Comparison of ENCODE assay signal across 9 mouse cellular contexts in genomic region chr7:62376510-62377304, GRCm38 (mm10). TPM values are rescaled to one million over a fixed set of nuclear protein-coding genes. Genes with fewer than 3 reads are reported as not detected.
DNase-seq lines count a peak whose midpoint lies in the region; ATAC-seq and TF ChIP-seq lines count a peak whose summit lies in the region.
"Had no signal": no experiment of that assay in that cellular context is flagged by ENCODE, and none has a peak within 500 bp of the region (broad histone marks: within the 10 kb centered on the region; RNA-seq: fewer than 3 reads in every experiment).

Gene Magel2 (plus strand): TSS chr7:62377010.

- peaks cover 27% of the 10 kb centered on the region for H3K9me3 ChIP-seq in kidney, embryonic 16.5 days (ENCODE audit: low read length)
- H3K9me3 ChIP-seq in forebrain, embryonic 11.5 days (ENCODE audit: control insufficient read depth, low read length): no peaks in the 10 kb centered on the region; the same call in 1 of the 2 replicates
- H3K9me3 ChIP-seq in limb, embryonic 14.5 days (ENCODE audit: control insufficient read depth, low read length): peaks cover 7% of the 10 kb centered on the region; the same call in 1 of the 2 replicates

- peak within 1 kb of the TSS; percentile 49 for H3K4me3 ChIP-seq in kidney, embryonic 16.5 days (ENCODE audit: low read length)
- H3K4me3 ChIP-seq in kidney, adult 2 months (ENCODE audit: insufficient read depth, low read depth, low read length): no peak within 1 kb of the TSS
- peak within 1 kb of the TSS; percentile 43 for H3K4me3 ChIP-seq in forebrain, embryonic 11.5 days (ENCODE audit: low read depth, low read length)
- peak within 1 kb of the TSS; percentile 50 for H3K4me3 ChIP-seq in limb, embryonic 14.5 days (replicated peaks; ENCODE audit: low read length)

- no peaks in the 10 kb centered on the region for H3K36me3 ChIP-seq in kidney, embryonic 16.5 days (ENCODE audit: insufficient read depth, low read length)
- H3K36me3 ChIP-seq in kidney, adult 2 months (ENCODE audit: control insufficient read depth, insufficient read depth, low read length): no peaks in the 10 kb centered on the region
- no peaks in the 10 kb centered on the region for H3K36me3 ChIP-seq in forebrain, embryonic 11.5 days (ENCODE audit: control insufficient read depth, insufficient read depth, low read length)
- no peaks in the 10 kb centered on the region for H3K36me3 ChIP-seq in limb, embryonic 14.5 days (ENCODE audit: control insufficient read depth, insufficient read depth, low read length)

- H3K4me2 ChIP-seq in kidney, embryonic 16.5 days (replicated peaks; ENCODE audit: low read depth, low read length): peak within 1 kb of the TSS; percentile 59
- peak within 1 kb of the TSS; percentile 68 for H3K4me2 ChIP-seq in forebrain, embryonic 11.5 days (ENCODE audit: low read depth, low read length, severe bottlenecking)
- peak within 1 kb of the TSS; percentile 57 for H3K4me2 ChIP-seq in limb, embryonic 14.5 days (replicated peaks; ENCODE audit: low read depth, low read length, severe bottlenecking)

- ATAC-seq in kidney, embryonic 16.5 days (ENCODE audit: low FRiP score, low TSS enrichment): peak; percentile 92
- ATAC-seq in forebrain, embryonic 11.5 days (replicated peaks; ENCODE audit: low FRiP score): peak; percentile 92
- ATAC-seq in limb, embryonic 14.5 days (ENCODE audit: low FRiP score, low read depth): peak; percentile 96

- TF ChIP-seq CTCF in kidney, adult 2 months (conservative IDR thresholded peaks at IDR 0.05; ENCODE audit: insufficient read depth, insufficient read length, low read depth, low read length): no peak

- no peak for TF ChIP-seq POLR2A in kidney, adult 2 months (IDR thresholded peaks at IDR 0.05; ENCODE audit: low read depth, low read length)
- TF ChIP-seq POLR2A in limb, embryonic 14.5 days (IDR thresholded peaks at IDR 0.05; ENCODE audit: borderline replicate concordance, extremely low read depth, insufficient read depth, insufficient read length): peak; percentile 82; the same call in 1 of the 2 replicates

- H3K4me1 ChIP-seq in kidney, embryonic 16.5 days (ENCODE audit: insufficient read depth, low read length): no peaks in the 10 kb centered on the region
- H3K4me1 ChIP-seq in kidney, adult 2 months (ENCODE audit: control insufficient read depth, insufficient read depth, low read length): no peaks in the 10 kb centered on the region
- 0 out of 2 replicates have a peak, but pooled peaks cover 2% of the 10 kb centered on the region for H3K4me1 ChIP-seq in forebrain, embryonic 11.5 days (replicated peaks; ENCODE audit: control insufficient read depth, insufficient read depth, low read length)
- H3K4me1 ChIP-seq in limb, embryonic 14.5 days (ENCODE audit: control insufficient read depth, insufficient read depth, low read length): no peaks in the 10 kb centered on the region

- WGBS in kidney, embryonic 16.5 days: 22% methylated on average over 31 of the region's 31 CpGs
- 26% methylated on average over 31 of the region's 31 CpGs for WGBS in kidney, adult 2 months
- whole genome bisulfite sequencing in forebrain, embryonic 11.5 days: 22% methylated on average over 31 of the region's 31 CpGs
- WGBS in limb, embryonic 14.5 days: 24% methylated on average over 31 of the region's 31 CpGs

- H3K9ac ChIP-seq in kidney, embryonic 16.5 days (replicated peaks; ENCODE audit: low read length): peak within 1 kb of the TSS; percentile 53
- H3K9ac ChIP-seq in forebrain, embryonic 11.5 days (ENCODE audit: low read length): peak within 1 kb of the TSS; percentile 61
- peak within 1 kb of the TSS; percentile 71 for H3K9ac ChIP-seq in limb, embryonic 14.5 days (ENCODE audit: low read depth, low read length, severe bottlenecking)

- DNase-seq in kidney, adult 2 months: no peak
- peak; percentile 36 for DNase-seq in adrenal gland, postnatal 25 days
- DNase-seq in forebrain, embryonic 11.5 days (ENCODE audit: low spot score): peak; percentile 82
- DNase-seq in limb, embryonic 14.5 days (ENCODE audit: low spot score): peak; percentile 72
- DNase-seq in right cerebral cortex, adult 2 months (ENCODE audit: low spot score in 2 of 2): peak; percentile 21 to 28
- DNase-seq in layer of hippocampus, postnatal 14 days (ENCODE audit: low spot score in 2 of 2): no peak
- DNase-seq in cerebellum, adult 11-12 months: no peak

- H3K27ac ChIP-seq in kidney, embryonic 16.5 days (ENCODE audit: low read length): no peak within 1 kb of the TSS
- H3K27ac ChIP-seq in kidney, adult 2 months (ENCODE audit: insufficient read depth, low read depth, low read length): no peak within 1 kb of the TSS
- peak within 1 kb of the TSS; percentile 53 for H3K27ac ChIP-seq in forebrain, embryonic 11.5 days (ENCODE audit: low read depth, low read length)
- H3K27ac ChIP-seq in limb, embryonic 14.5 days (replicated peaks; ENCODE audit: low read depth, low read length): 0 out of 2 replicates have a peak within 1 kb of the TSS, but pooled peaks have one; percentile 55
- H3K27ac ChIP-seq: macrophage had no signal

- no peaks in the 10 kb centered on the region for H3K27me3 ChIP-seq in kidney, embryonic 16.5 days (ENCODE audit: insufficient read depth, low read length)
- H3K27me3 ChIP-seq in kidney, adult 2 months (replicated peaks; ENCODE audit: control insufficient read depth, insufficient read depth, low read length): no peaks in the 10 kb centered on the region; the same call in 1 of the 2 replicates
- no peaks in the 10 kb centered on the region for H3K27me3 ChIP-seq in forebrain, embryonic 11.5 days (ENCODE audit: control insufficient read depth, insufficient read depth, low read length)
- H3K27me3 ChIP-seq in limb, embryonic 14.5 days (ENCODE audit: control insufficient read depth, insufficient read depth, low read length): no peaks in the 10 kb centered on the region

RNA-seq across cellular contexts. Expression of gene Magel2, which starts in this region (rescaled TPM):
- polyA plus RNA-seq in kidney, embryonic 16.5 days (2015; fragmentation: Nextera tagmentation; extraction: Ambion mirVana): 0.74 and 1.1 TPM in 2 replicates
- polyA plus RNA-seq in kidney, adult 2 months (2012; rRNA removed): 0.02 TPM in 1 of 2 replicates, not detected in the other
- 3.0 and 3.8 TPM in 2 replicates for total RNA-seq in adrenal gland, postnatal 25 days (2021)
- polyA plus RNA-seq in forebrain, embryonic 11.5 days (2014; fragmentation: Nextera tagmentation; extraction: Ambion mirVana): 12.5 and 13.9 TPM in 2 replicates
- polyA plus RNA-seq in limb, embryonic 14.5 days (2012; rRNA removed): 35.7 and 49.9 TPM in 2 replicates
- 5.5 and 7.2 TPM in 2 replicates for polyA plus RNA-seq in limb, embryonic 14.5 days (2014; fragmentation: Nextera tagmentation; extraction: Ambion mirVana)
- total RNA-seq in layer of hippocampus, postnatal 14 days (2021): 1 to 10 TPM; 2.9 to 4.0 TPM
- polyA plus RNA-seq: macrophage had no signal

Comparison
In these comparisons a context has a peak if more than half of its experiments do, and no peak if none do; other contexts are left out.
1. H3K27ac ChIP-seq: peak in forebrain, embryonic 11.5 days (single experiment) and limb, embryonic 14.5 days (single experiment); none in kidney, embryonic 16.5 days (single experiment) and kidney, adult 2 months (single experiment).
2. DNase-seq: peak in adrenal gland, postnatal 25 days (single experiment), forebrain, embryonic 11.5 days (single experiment), limb, embryonic 14.5 days (single experiment) and right cerebral cortex, adult 2 months (2 of 2); none in kidney, adult 2 months (single experiment), layer of hippocampus, postnatal 14 days (0 of 2) and cerebellum, adult 11-12 months (single experiment).
3. Peak in every context shown above with its lines, with median percentiles within 50 percentile points of each other: ATAC-seq, H3K4me2 ChIP-seq and H3K9ac ChIP-seq.